Mouse (Mus musculus): ENCODE measurements at regions not wholly inside any gene's neighbourhood (a gene's known extent, or its start where the extent isn't known, plus 50 kb on each side); places are given as distances from the start of the nearest gene placed in this dataset.
A peak's percentile ranks its signal among the peaks of the same experiment; 100 is the strongest.

DNA sequence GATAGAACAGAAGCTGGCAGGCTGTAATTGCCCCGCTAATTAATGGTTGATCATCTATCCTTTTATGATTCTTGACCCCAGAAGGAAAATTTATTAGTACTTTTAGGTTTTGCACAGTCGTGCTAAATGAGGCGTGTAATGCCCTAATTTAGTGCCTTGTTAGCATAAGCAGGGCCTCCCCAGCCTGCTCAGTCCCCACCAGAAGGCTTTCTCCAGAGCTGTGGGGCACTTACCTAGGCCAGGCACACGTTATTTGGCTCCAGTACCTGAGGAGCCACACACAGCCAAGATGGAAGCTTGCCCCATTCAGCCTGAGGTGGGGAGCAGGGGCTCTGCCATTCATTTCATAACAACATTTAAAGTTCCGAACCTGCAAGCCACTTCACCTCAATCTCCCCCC, 146.0 kb downstream of the Opa1 start:
- 27% methylated on average over 5 of the region's 5 CpGs for WGBS
- Histone ChIP-seq H3K27ac (ENCODE audit: low read depth, low read length) (no peak overlapping the region), H3K4me1 (ENCODE audit: control insufficient read depth, insufficient read depth, low read length) (peaks cover 18% of the 10 kb centered on the region), H3K9ac (ENCODE audit: low read length) (no peak overlapping the region), H3K4me3 (ENCODE audit: low read depth, low read length) (no peak overlapping the region), H3K4me2 (ENCODE audit: low read length) (no peak overlapping the region), H3K27me3 (replicated peaks; ENCODE audit: control insufficient read depth, insufficient read depth, low read length) (peaks cover 61% of the 10 kb centered on the region), H3K36me3 (ENCODE audit: control insufficient read depth, insufficient read depth, low read length) (no peaks in the 10 kb centered on the region), H3K9me3 (replicated peaks; ENCODE audit: control insufficient read depth, low read length) (no peaks in the 10 kb centered on the region)
- DNase-seq (ENCODE audit: low spot score), result peak; percentile 62
- peak; percentile 45; the same call in 1 of the 2 replicates for ATAC-seq

DNA sequence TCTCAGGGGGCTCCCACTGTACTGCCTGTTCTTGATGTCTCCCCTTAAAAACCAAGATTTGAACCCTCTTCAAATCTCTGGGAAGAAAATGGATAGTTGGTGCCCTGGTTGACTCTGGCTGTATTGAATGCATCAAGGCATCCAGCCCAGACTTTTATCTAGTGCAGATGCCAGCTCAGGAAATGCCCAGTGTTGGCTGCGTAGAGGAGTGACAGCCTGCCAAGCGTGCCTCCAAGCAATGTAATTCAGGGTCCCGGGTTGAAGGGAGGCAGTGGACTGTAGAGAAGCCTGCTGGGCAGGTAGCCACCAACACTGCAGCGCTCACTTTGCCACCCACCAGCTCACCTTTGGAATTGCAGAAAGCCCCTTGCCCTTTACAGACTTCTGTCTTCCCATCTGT, 146.4 kb downstream of the Opa1 start:
- ATAC-seq (peak; percentile 47; the same call in 1 of the 2 replicates), DNase-seq (ENCODE audit: low spot score) (peak; percentile 66)
- H3K9me3 ChIP-seq (replicated peaks; ENCODE audit: control insufficient read depth, low read length), result no peaks in the 10 kb centered on the region
- H3K27ac ChIP-seq (ENCODE audit: low read depth, low read length), result no peak overlapping the region
- H3K36me3 ChIP-seq (ENCODE audit: control insufficient read depth, insufficient read depth, low read length), result no peaks in the 10 kb centered on the region
- no peak overlapping the region for H3K4me2 ChIP-seq (ENCODE audit: low read length)
- WGBS, result 28% methylated on average over 4 of the region's 4 CpGs
- peaks cover 15% of the 10 kb centered on the region for H3K4me1 ChIP-seq (ENCODE audit: control insufficient read depth, insufficient read depth, low read length)
- no peak overlapping the region for H3K9ac ChIP-seq (ENCODE audit: low read length)
- peaks cover 58% of the 10 kb centered on the region for H3K27me3 ChIP-seq (replicated peaks; ENCODE audit: control insufficient read depth, insufficient read depth, low read length)
- no peak overlapping the region for H3K4me3 ChIP-seq (ENCODE audit: low read depth, low read length)

- peaks cover 48% of the 10 kb centered on the region for H3K27me3 ChIP-seq (replicated peaks; ENCODE audit: control insufficient read depth, insufficient read depth, low read length)
- WGBS, result 90% methylated on average over 7 of the region's 7 CpGs
These were observed 148.3 kb downstream of the Opa1 start for GRCm38 (mm10) chr16:29727397-29727796.

DNA sequence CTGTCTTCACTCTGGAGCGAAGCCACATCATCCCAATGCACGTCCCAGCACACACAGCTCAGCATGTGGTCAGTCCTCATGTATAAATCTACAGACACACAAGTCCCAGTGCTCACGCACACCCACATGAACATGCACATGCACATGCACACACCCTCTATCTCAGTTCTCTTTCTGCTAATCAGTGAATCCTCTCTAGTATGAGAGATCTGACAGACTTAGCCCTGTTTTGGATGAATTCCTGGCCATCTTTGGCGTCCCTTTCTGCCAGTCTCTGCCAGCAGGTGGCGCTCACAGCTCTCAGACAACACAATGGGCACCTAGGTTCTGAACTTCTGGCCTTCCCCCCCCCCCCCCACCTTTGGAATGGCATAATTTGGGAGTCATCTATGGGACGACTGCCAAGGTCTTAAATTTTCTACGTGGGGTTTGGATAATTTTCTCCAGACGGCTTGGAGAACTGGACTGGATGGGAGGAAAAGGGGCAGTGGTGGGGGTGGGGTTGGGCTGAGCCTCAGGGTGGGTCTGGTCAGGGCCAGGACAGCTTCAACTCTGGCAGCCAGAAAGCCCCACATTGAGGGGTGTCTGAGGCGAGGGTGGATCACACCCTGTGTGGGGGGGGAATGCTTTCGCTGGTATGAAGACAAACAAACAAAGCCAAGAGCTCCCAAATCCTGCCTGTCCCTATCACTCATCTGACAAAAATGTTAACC, 149.8 kb downstream of the Opa1 start:
- H3K4me3 ChIP-seq (ENCODE audit: low read depth, low read length), result no peak overlapping the region
- H3K4me1 ChIP-seq (ENCODE audit: control insufficient read depth, insufficient read depth, low read length), result peaks cover 15% of the 10 kb centered on the region
- no peaks in the 10 kb centered on the region for H3K9me3 ChIP-seq (replicated peaks; ENCODE audit: control insufficient read depth, low read length)
- H3K9ac ChIP-seq (ENCODE audit: low read length), result no peak overlapping the region
- WGBS, result 22% methylated on average over 10 of the region's 10 CpGs
- H3K27me3 ChIP-seq (replicated peaks; ENCODE audit: control insufficient read depth, insufficient read depth, low read length), result peaks cover 42% of the 10 kb centered on the region
- H3K27ac ChIP-seq (ENCODE audit: low read depth, low read length), result no peak overlapping the region
- no peak overlapping the region for H3K4me2 ChIP-seq (ENCODE audit: low read length)
- ATAC-seq (peak; percentile 63), DNase-seq (ENCODE audit: low spot score) (peak; percentile 76)
- no peaks in the 10 kb centered on the region for H3K36me3 ChIP-seq (ENCODE audit: control insufficient read depth, insufficient read depth, low read length)

More at GRCm38 (mm10) chr16:29727397-29727796, 148.3 kb downstream of the Opa1 start:
- no peaks in the 10 kb centered on the region for H3K36me3 ChIP-seq (ENCODE audit: control insufficient read depth, insufficient read depth, low read length)
- peaks cover 15% of the 10 kb centered on the region for H3K4me1 ChIP-seq (ENCODE audit: control insufficient read depth, insufficient read depth, low read length)
- no peak overlapping the region for H3K4me2 ChIP-seq (ENCODE audit: low read length)
- no peak overlapping the region for H3K27ac ChIP-seq (ENCODE audit: low read depth, low read length)
- DNase-seq (ENCODE audit: low spot score) (no peak), ATAC-seq (no peak)
- H3K9ac ChIP-seq (ENCODE audit: low read length), result no peak overlapping the region
- H3K4me3 ChIP-seq (ENCODE audit: low read depth, low read length), result no peak overlapping the region
- no peaks in the 10 kb centered on the region for H3K9me3 ChIP-seq (replicated peaks; ENCODE audit: control insufficient read depth, low read length)

DNA sequence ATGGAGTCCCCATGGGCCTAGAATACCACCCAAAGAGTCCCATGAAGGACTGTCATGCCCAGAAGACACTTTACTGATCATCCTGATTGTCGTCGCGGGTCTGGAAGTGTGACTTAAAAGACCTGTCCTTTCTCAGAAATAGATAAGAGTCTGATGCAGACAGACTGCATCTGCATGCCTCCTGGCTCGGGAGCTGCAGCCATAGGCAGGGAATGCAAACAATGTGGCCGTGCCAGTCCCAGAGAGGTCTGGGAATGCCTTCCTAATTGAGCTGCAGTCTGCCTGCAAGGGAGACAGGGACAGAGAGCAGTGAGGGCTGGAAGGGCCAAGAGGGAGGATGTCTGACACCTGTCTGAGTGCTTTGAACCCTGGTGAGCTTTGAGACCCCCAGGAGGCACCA, 150.9 kb downstream of the Opa1 start:
- 34% methylated on average over 5 of the region's 5 CpGs for WGBS
- Histone ChIP-seq H3K9me3 (replicated peaks; ENCODE audit: control insufficient read depth, low read length) (no peaks in the 10 kb centered on the region), H3K4me3 (ENCODE audit: low read depth, low read length) (no peak overlapping the region), H3K27me3 (replicated peaks; ENCODE audit: control insufficient read depth, insufficient read depth, low read length) (peaks cover 39% of the 10 kb centered on the region), H3K36me3 (ENCODE audit: control insufficient read depth, insufficient read depth, low read length) (no peaks in the 10 kb centered on the region), H3K9ac (ENCODE audit: low read length) (no peak overlapping the region), H3K4me1 (ENCODE audit: control insufficient read depth, insufficient read depth, low read length) (peaks cover 20% of the 10 kb centered on the region), H3K27ac (ENCODE audit: low read depth, low read length) (no peak overlapping the region), H3K4me2 (ENCODE audit: low read length) (no peak overlapping the region)
- DNase-seq (ENCODE audit: low spot score) (no peak), ATAC-seq (no peak)

GRCm38 (mm10) chr16:29732889-29733288, 153.8 kb downstream of the Opa1 start:
- H3K4me2 ChIP-seq (ENCODE audit: low read length), result no peak overlapping the region
- no peak overlapping the region for H3K4me3 ChIP-seq (ENCODE audit: low read depth, low read length)
- peaks cover 17% of the 10 kb centered on the region for H3K4me1 ChIP-seq (ENCODE audit: control insufficient read depth, insufficient read depth, low read length)
- no peak for DNase-seq (ENCODE audit: low spot score)
- no peaks in the 10 kb centered on the region for H3K36me3 ChIP-seq (ENCODE audit: control insufficient read depth, insufficient read depth, low read length)
- H3K27ac ChIP-seq (ENCODE audit: low read depth, low read length), result no peak overlapping the region
- peaks cover 23% of the 10 kb centered on the region for H3K27me3 ChIP-seq (replicated peaks; ENCODE audit: control insufficient read depth, insufficient read depth, low read length)
- ATAC-seq, result no peak
- no peak overlapping the region for H3K9ac ChIP-seq (ENCODE audit: low read length)
- no peaks in the 10 kb centered on the region for H3K9me3 ChIP-seq (replicated peaks; ENCODE audit: control insufficient read depth, low read length)
- 83% methylated on average over 1 of the region's 1 CpGs for WGBS

GRCm38 (mm10) chr16:29733847-29734246, 154.7 kb downstream of the Opa1 start:
- H3K4me3 ChIP-seq (ENCODE audit: low read depth, low read length), result no peak overlapping the region
- no peak overlapping the region for H3K27ac ChIP-seq (ENCODE audit: low read depth, low read length)
- H3K9me3 ChIP-seq (replicated peaks; ENCODE audit: control insufficient read depth, low read length), result no peaks in the 10 kb centered on the region
- H3K36me3 ChIP-seq (ENCODE audit: control insufficient read depth, insufficient read depth, low read length), result no peaks in the 10 kb centered on the region
- peaks cover 15% of the 10 kb centered on the region for H3K27me3 ChIP-seq (replicated peaks; ENCODE audit: control insufficient read depth, insufficient read depth, low read length)
- WGBS, result 88% methylated on average over 10 of the region's 10 CpGs
- ATAC-seq, result no peak
- no peak overlapping the region for H3K4me2 ChIP-seq (ENCODE audit: low read length)
- H3K4me1 ChIP-seq (ENCODE audit: control insufficient read depth, insufficient read depth, low read length), result peaks cover 17% of the 10 kb centered on the region
- no peak for DNase-seq (ENCODE audit: low spot score)
- no peak overlapping the region for H3K9ac ChIP-seq (ENCODE audit: low read length)

GRCm38 (mm10) chr16:29734324-29734723, 155.2 kb downstream of the Opa1 start:
- Histone ChIP-seq H3K4me2 (ENCODE audit: low read length) (peak overlapping the region; percentile 31), H3K27ac (ENCODE audit: low read depth, low read length) (no peak overlapping the region), H3K4me3 (ENCODE audit: low read depth, low read length) (no peak overlapping the region), H3K4me1 (ENCODE audit: control insufficient read depth, insufficient read depth, low read length) (peaks cover 13% of the 10 kb centered on the region), H3K27me3 (replicated peaks; ENCODE audit: control insufficient read depth, insufficient read depth, low read length) (peaks cover 15% of the 10 kb centered on the region), H3K36me3 (ENCODE audit: control insufficient read depth, insufficient read depth, low read length) (no peaks in the 10 kb centered on the region), H3K9ac (ENCODE audit: low read length) (no peak overlapping the region; the same call in 1 of the 2 replicates), H3K9me3 (replicated peaks; ENCODE audit: control insufficient read depth, low read length) (no peaks in the 10 kb centered on the region)
- DNase-seq (ENCODE audit: low spot score) (peak; percentile 89), ATAC-seq (peak; percentile 66)
- 8% methylated on average over 1 of the region's 1 CpGs for WGBS

- no peaks in the 10 kb centered on the region for H3K36me3 ChIP-seq (ENCODE audit: control insufficient read depth, insufficient read depth, low read length)
- ATAC-seq (peak; percentile 77), DNase-seq (ENCODE audit: low spot score) (peak; percentile 86)
- H3K4me1 ChIP-seq (ENCODE audit: control insufficient read depth, insufficient read depth, low read length), result peaks cover 12% of the 10 kb centered on the region
- peaks cover 13% of the 10 kb centered on the region for H3K27me3 ChIP-seq (replicated peaks; ENCODE audit: control insufficient read depth, insufficient read depth, low read length)
- peak overlapping the region; percentile 31 for H3K4me2 ChIP-seq (ENCODE audit: low read length)
- peak overlapping the region; percentile 41; the same call in 1 of the 2 replicates for H3K9ac ChIP-seq (ENCODE audit: low read length)
- WGBS, result 5% methylated on average over 12 of the region's 12 CpGs
- H3K9me3 ChIP-seq (replicated peaks; ENCODE audit: control insufficient read depth, low read length), result no peaks in the 10 kb centered on the region
- H3K27ac ChIP-seq (ENCODE audit: low read depth, low read length), result no peak overlapping the region
- no peak overlapping the region for H3K4me3 ChIP-seq (ENCODE audit: low read depth, low read length)
These were observed 155.7 kb downstream of the Opa1 start for GRCm38 (mm10) chr16:29734738-29735250.

Measured in forebrain, embryonic 14.5 days (tissue).